In the genomic region with DNA sequence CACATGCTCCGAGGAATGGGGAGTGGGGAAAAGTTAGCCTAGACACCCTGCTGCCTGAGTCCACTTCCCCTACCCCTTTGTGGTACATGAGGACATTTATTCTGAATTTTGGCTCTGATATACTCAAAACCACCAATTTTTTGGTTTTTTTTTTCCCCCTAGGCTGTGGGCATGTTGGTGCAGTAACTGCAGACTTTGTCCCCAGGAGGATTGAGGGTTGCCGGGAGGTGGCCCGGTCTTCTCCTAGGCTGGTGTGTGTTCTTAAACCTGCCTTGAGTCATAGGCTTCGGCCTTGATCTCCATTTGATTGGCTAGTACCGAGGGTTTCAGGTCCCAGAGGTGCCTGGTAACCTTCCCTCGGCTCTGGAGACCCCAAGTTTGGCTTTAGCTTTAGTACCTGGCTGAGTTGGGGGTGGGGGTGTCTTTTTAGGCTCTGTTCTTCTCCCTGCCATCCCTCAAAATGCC, we compare ENCODE assay signal across 8 mouse cellular contexts. TPM values are rescaled to one million over a fixed set of nuclear protein-coding genes. Genes with fewer than 3 reads are reported as not detected.
DNase-seq lines count a peak whose midpoint lies in the region; ATAC-seq and TF ChIP-seq lines count a peak whose summit lies in the region.

No protein-coding gene starts in this region.

- WGBS in forebrain, embryonic 14.5 days = 48% methylated on average over 6 of the region's 6 CpGs
- 38% methylated on average over 6 of the region's 6 CpGs for WGBS in limb, embryonic 14.5 days

- peaks cover 35% of the 10 kb centered on the region for H3K4me1 ChIP-seq in forebrain, embryonic 14.5 days (ENCODE audit: control insufficient read depth, insufficient read depth, low read length)
- H3K4me1 ChIP-seq in limb, embryonic 14.5 days (ENCODE audit: control insufficient read depth, insufficient read depth, low read length) = peaks cover 36% of the 10 kb centered on the region

- no peaks in the 10 kb centered on the region for H3K27me3 ChIP-seq in forebrain, embryonic 14.5 days (replicated peaks; ENCODE audit: control insufficient read depth, insufficient read depth, low read length)
- no peaks in the 10 kb centered on the region for H3K27me3 ChIP-seq in limb, embryonic 14.5 days (ENCODE audit: control insufficient read depth, insufficient read depth, low read length)

- peak; percentile 71 to 91 for DNase-seq in adrenal gland, adult (ENCODE audit: inconsistent age in 2 of 2, low spot score in 1 of 2)
- no peak for DNase-seq in adrenal gland, postnatal 25 days
- DNase-seq in 3134 (ENCODE audit: extremely low read depth, insufficient read length, low spot score) = peak; percentile 42
- DNase-seq in forebrain, embryonic 14.5 days (ENCODE audit: low spot score) = no peak
- DNase-seq in limb, embryonic 14.5 days (ENCODE audit: low spot score) = no peak
- no peak for DNase-seq in MN1 (ENCODE audit: low spot score)
- DNase-seq in left cerebral cortex, adult 11 months (ENCODE audit: low spot score) = no peak
- DNase-seq in gastrocnemius, postnatal 36 days = no peak

- intact Hi-C loops in gastrocnemius, postnatal 36 days (cut with DNase I) = loop anchor here (5.0 to 10.0 kb wide), 2 partner anchors 49 to 106 kb away; no protein-coding TSS in a partner anchor

- peak overlapping the region; percentile 93 for H3K9ac ChIP-seq in forebrain, embryonic 14.5 days (ENCODE audit: low read length)
- H3K9ac ChIP-seq in limb, embryonic 14.5 days (ENCODE audit: low read depth, low read length, severe bottlenecking) = peak overlapping the region; percentile 89

- H3K9me3 ChIP-seq in forebrain, embryonic 14.5 days (replicated peaks; ENCODE audit: control insufficient read depth, low read length) = no peaks in the 10 kb centered on the region
- no peaks in the 10 kb centered on the region for H3K9me3 ChIP-seq in limb, embryonic 14.5 days (ENCODE audit: control insufficient read depth, low read length)

- peak overlapping the region; percentile 79 for H3K4me3 ChIP-seq in forebrain, embryonic 14.5 days (ENCODE audit: low read depth, low read length)
- peak overlapping the region; percentile 91 for H3K4me3 ChIP-seq in limb, embryonic 14.5 days (replicated peaks; ENCODE audit: low read length)

- peak overlapping the region; percentile 90; the same call in 1 of the 2 replicates for H3K27ac ChIP-seq in forebrain, embryonic 14.5 days (ENCODE audit: low read depth, low read length)
- peak overlapping the region; percentile 3; the same call in 1 of the 2 replicates for H3K27ac ChIP-seq in limb, embryonic 14.5 days (replicated peaks; ENCODE audit: low read depth, low read length)

- H3K4me2 ChIP-seq in forebrain, embryonic 14.5 days (ENCODE audit: low read length) = peak overlapping the region; percentile 87
- peak overlapping the region; percentile 87 for H3K4me2 ChIP-seq in limb, embryonic 14.5 days (replicated peaks; ENCODE audit: low read depth, low read length, severe bottlenecking)

- no peak for ATAC-seq in forebrain, embryonic 14.5 days
- ATAC-seq in limb, embryonic 14.5 days (ENCODE audit: low FRiP score, low read depth) = no peak

- no peaks in the 10 kb centered on the region for H3K36me3 ChIP-seq in forebrain, embryonic 14.5 days (ENCODE audit: control insufficient read depth, insufficient read depth, low read length)
- no peaks in the 10 kb centered on the region for H3K36me3 ChIP-seq in limb, embryonic 14.5 days (ENCODE audit: control insufficient read depth, insufficient read depth, low read length)

- no peak for TF ChIP-seq POLR2A in limb, embryonic 14.5 days (IDR thresholded peaks at IDR 0.05; ENCODE audit: borderline replicate concordance, extremely low read depth, insufficient read depth, insufficient read length)

RNA-seq across cellular contexts. Expression of a gene that starts 1.7 kb away (rescaled TPM):
- total RNA-seq in adrenal gland, postnatal 25 days (2021) = 121 and 126 TPM in 2 replicates
- 57.4 and 69.6 TPM in 2 replicates for polyA plus RNA-seq in forebrain, embryonic 14.5 days (2014; fragmentation: Nextera tagmentation; extraction: Ambion mirVana)
- polyA plus RNA-seq in limb, embryonic 14.5 days (2012; rRNA removed) = 39.7 and 48.3 TPM in 2 replicates
- 27.1 and 37.1 TPM in 2 replicates for polyA plus RNA-seq in limb, embryonic 14.5 days (2014; fragmentation: Nextera tagmentation; extraction: Ambion mirVana)
- 1 to 10 TPM; 7.4 to 9.6 TPM for total RNA-seq in gastrocnemius, postnatal 36 days (2021)

Comparison
In these comparisons a context has a peak if more than half of its experiments do, and no peak if none do; other contexts are left out.
1. DNase-seq: peak in adrenal gland, adult (2 of 2) and 3134 (single experiment); none in adrenal gland, postnatal 25 days (single experiment), forebrain, embryonic 14.5 days (single experiment), limb, embryonic 14.5 days (single experiment), MN1 (single experiment), left cerebral cortex, adult 11 months (single experiment) and gastrocnemius, postnatal 36 days (0 of 2).
2. RNA of a gene that starts 1.7 kb away (total RNA-seq): 121 to 126 TPM in adrenal gland, postnatal 25 days; 7.4 to 9.6 TPM in gastrocnemius, postnatal 36 days; every median in the first group is over 10 times any median in the second.